Mouse (Mus musculus) macrophage (primary cell): ENCODE measurements around the gene Dnm3. TPM values are rescaled to one million over a fixed set of nuclear protein-coding genes. Genes with fewer than 3 reads are reported as not detected.

Experiments used
- H3K27ac ChIP-seq: fragments of 350-480 bp; formaldehyde crosslinking; 2 replicates; pipeline ENCODE4 v1.9.0; 2021
- H3K36me3 ChIP-seq: fragments of 350-480 bp; formaldehyde crosslinking; 2 replicates; pipeline ENCODE4 v1.9.0; 2021; ENCODE audit errors: inconsistent target
- H3K4me3 ChIP-seq: fragments of 350-480 bp; formaldehyde crosslinking; 2 replicates; pipeline ENCODE4 v1.9.0; 2021; ENCODE audit errors: inconsistent target
- H3K79me2 ChIP-seq: fragments of 350-480 bp; formaldehyde crosslinking; 2 replicates; pipeline ENCODE4 v1.9.0; 2021; ENCODE audit errors: inconsistent target
- WGBS: methylation state at CpG from one replicate; pipeline ENCODE4 v1.1.7; 2026; ENCODE audit warnings: inconsistent platforms; ENCODE audit not compliant: missing documents; 5-methylcytosine and 5-hydroxymethylcytosine counted together
- polyA plus RNA-seq: library from polyadenylated mRNA; stranded (reverse); fragments of 250-400 nt; gene quantifications from 3 replicates; pipeline ENCODE4 v1.2.4, GENCODE M21; 2018; ENCODE audit warnings: inconsistent platforms

Gene Dnm3
- polyA plus RNA-seq, 1 experiment from 2014 or later, result not detected

DNA sequence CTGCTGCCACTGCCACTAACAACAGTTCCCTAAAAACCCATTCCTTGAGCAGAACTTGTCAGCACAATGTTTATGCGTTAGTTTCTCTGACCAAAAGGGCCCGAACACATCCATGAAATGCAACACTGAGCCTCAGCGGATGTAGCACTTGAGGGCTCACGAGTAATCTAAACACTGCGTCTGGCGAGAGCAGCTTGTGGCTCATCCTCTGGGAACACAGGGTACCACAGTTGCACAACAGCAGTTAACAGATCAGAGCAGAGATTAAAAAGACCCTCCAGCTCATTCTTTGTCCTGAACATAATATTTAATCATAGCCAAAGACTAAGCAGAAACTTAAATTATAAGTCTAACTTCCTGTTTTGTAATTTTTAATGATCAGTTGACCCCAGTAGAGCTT, 305.0 kb downstream of the Dnm3 start:
- no peak overlapping the region for H3K27ac ChIP-seq
- H3K4me3 ChIP-seq, result no peak overlapping the region
- H3K36me3 ChIP-seq, result no peaks in the 10 kb centered on the region
- H3K79me2 ChIP-seq, result no peaks in the 10 kb centered on the region
- 91% methylated on average over 6 of the region's 6 CpGs for WGBS

GRCm38 (mm10) chr1:162163687-162164484, 313.9 kb downstream of the Dnm3 start:
- no peaks in the 10 kb centered on the region for H3K79me2 ChIP-seq
- H3K36me3 ChIP-seq, result no peaks in the 10 kb centered on the region
- 100% methylated on average over 7 of the region's 7 CpGs for WGBS
- H3K4me3 ChIP-seq, result no peak overlapping the region
- H3K27ac ChIP-seq, result no peak overlapping the region

DNA sequence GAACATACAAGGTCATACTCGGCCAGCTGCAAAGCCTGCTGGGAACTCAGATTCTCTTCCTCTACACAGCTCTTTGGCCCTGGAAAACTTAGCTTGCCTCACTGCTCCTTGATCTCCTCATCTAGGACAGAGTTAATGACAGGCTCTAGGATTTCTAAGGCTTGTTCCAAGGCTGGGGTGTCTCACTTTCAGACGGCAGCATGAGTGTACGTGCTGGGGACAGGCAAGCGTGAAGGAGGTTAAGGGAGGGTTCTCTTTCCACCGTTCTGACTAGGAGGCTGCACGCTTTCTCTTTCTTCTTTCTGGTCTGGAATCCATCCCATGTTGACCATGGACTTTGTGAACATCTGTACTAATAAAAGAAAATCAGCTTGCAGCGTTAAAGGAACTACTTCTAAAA, 315.2 kb downstream of the Dnm3 start:
- Histone ChIP-seq H3K36me3 (no peaks in the 10 kb centered on the region), H3K79me2 (no peaks in the 10 kb centered on the region), H3K27ac (no peak overlapping the region), H3K4me3 (no peak overlapping the region)
- 53% methylated on average over 7 of the region's 7 CpGs for WGBS

DNA sequence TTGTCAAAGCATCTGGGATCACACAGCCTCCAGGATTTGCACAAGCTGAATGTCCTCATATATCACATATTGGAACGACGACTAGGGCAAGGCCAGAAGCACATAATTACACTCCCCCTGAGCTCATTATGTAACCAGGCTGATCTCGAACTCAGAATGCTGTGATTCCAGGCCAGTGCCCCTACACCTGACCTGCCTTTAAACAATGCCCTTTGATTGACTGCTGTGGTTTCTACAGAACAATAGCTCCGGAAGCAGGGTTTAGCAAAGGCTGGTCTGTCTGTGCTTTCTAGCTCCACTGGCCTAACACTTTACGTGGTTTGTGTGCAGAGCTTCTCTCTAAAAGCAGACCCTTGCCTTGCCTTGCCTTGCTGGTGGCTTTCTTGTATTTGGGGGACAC, 315.6 kb downstream of the Dnm3 start:
- Histone ChIP-seq H3K27ac (no peak overlapping the region), H3K36me3 (no peaks in the 10 kb centered on the region), H3K79me2 (no peaks in the 10 kb centered on the region), H3K4me3 (no peak overlapping the region)
- 44% methylated on average over 5 of the region's 5 CpGs for WGBS

DNA sequence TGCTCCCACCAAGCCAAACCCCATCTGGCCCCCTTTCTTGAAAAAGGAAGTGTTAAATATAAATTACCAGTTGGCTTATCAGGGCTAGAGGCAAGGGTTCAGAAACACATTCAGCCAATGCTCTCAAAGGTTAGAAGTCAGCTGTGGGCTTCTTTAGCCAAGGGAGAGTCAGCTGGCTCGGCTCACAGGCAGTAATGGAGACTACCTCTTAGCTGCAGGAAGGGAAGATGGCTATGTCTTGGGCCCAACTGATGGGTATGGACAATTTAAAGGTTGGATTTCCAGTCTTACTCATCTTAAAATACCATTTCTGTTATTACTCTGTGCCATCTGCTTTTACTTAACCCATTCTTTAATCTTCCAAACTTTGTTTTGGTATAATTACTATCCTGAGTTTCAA, 317.1 kb downstream of the Dnm3 start:
- H3K27ac ChIP-seq, result no peak overlapping the region
- no peak overlapping the region for H3K4me3 ChIP-seq
- H3K36me3 ChIP-seq, result no peaks in the 10 kb centered on the region
- WGBS, result 75% methylated on average over 1 of the region's 1 CpGs
- no peaks in the 10 kb centered on the region for H3K79me2 ChIP-seq

DNA sequence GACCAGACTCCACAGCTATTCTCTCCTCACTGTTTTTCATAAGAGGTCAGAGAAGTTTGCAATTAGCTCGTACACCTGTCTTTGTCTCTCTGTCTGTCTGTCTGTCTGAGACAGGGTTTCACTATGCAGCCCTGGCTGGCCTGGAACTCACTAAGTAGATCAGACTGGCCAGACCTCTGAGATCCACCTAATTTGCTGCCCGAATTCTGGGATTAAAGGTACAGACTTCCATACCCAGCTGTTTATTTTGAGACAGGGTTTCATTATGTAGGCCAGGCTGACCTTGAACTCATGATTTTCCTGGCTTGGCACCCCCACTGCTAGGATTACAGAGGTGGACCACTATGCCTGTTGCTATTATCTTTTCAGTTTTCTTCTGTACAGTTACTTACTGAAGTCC, 319.3 kb downstream of the Dnm3 start:
- Histone ChIP-seq H3K4me3 (no peak overlapping the region), H3K27ac (no peak overlapping the region), H3K79me2 (no peaks in the 10 kb centered on the region), H3K36me3 (no peaks in the 10 kb centered on the region)
- 100% methylated on average over 2 of the region's 2 CpGs for WGBS

- 91% methylated on average over 5 of the region's 5 CpGs for WGBS
- no peak overlapping the region for H3K4me3 ChIP-seq
- H3K36me3 ChIP-seq, result no peaks in the 10 kb centered on the region
Observed at GRCm38 (mm10) chr1:162157659-162158058, 320.2 kb downstream of the Dnm3 start.

GRCm38 (mm10) chr1:162156873-162157272, 321.0 kb downstream of the Dnm3 start:
- Histone ChIP-seq H3K27ac (no peak overlapping the region), H3K36me3 (no peaks in the 10 kb centered on the region), H3K79me2 (no peaks in the 10 kb centered on the region), H3K4me3 (no peak overlapping the region)
- 98% methylated on average over 5 of the region's 5 CpGs for WGBS

More at GRCm38 (mm10) chr1:162157659-162158058, 320.2 kb downstream of the Dnm3 start:
- no peaks in the 10 kb centered on the region for H3K79me2 ChIP-seq
- no peak overlapping the region for H3K27ac ChIP-seq

DNA sequence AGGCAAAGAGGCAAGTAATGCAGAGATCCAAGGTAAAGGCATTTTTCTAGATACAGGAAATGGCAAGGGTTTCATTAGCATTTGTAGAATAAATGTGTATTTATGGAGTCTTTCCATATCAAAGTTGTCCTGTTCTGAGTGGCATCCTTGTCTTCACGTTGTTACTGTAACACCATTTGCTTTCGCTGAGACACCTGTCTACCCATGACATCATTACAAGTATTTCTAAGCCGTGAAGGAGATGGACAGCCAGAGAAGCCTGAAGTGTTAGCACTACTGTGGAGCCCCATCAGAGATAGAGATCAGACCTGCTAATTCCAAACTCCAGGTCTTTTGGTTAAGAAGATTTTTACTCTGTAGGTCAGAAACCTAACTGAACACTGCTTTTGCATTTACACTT, 322.3 kb downstream of the Dnm3 start:
- no peak overlapping the region for H3K27ac ChIP-seq
- H3K79me2 ChIP-seq, result no peaks in the 10 kb centered on the region
- no peak overlapping the region for H3K4me3 ChIP-seq
- WGBS, result 81% methylated on average over 3 of the region's 3 CpGs
- no peaks in the 10 kb centered on the region for H3K36me3 ChIP-seq

DNA sequence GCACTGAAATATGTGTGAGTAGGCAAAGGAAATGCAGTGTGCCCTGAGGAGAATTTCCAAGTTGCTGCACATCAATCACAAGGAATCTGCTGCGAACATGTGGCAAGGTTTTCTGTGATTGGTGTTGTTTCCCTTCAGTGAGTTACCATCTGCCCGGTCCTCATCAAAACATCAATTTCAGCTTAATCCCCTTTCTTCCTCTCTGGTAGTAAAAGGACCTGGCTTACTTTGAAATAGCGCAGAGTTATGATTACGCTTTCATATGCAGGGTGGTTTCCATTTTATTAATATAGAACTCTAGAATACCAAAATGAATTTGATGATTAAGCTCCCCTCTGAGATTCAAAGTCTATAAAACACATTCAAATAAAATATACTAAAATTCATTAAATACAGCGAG, 324.7 kb downstream of the Dnm3 start:
- WGBS, result 93% methylated on average over 5 of the region's 5 CpGs
- no peak overlapping the region for H3K27ac ChIP-seq
- H3K36me3 ChIP-seq, result no peaks in the 10 kb centered on the region
- H3K4me3 ChIP-seq, result no peak overlapping the region
- H3K79me2 ChIP-seq, result no peaks in the 10 kb centered on the region

DNA sequence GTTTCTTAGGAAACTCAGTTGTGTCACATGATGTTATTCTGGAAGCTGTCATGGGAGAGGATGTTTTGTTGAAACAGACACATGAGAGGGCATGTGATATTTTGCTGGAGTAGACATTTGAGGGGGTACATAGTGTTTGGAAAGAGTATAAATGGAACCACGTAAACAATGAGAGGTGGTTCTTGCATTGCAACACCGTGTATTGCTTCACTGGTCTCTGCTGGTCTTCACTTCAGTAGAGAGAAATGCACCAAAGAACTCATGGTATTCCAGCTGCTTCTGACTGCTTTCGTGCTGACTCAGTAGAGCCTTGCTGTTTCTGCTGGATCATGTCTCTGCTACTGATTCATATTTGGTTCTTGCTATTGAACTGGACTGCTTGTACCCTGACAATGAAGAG, 328.1 kb downstream of the Dnm3 start:
- Histone ChIP-seq H3K27ac (peak overlapping the region; percentile 14; the same call in 1 of the 2 replicates), H3K36me3 (no peaks in the 10 kb centered on the region), H3K79me2 (no peaks in the 10 kb centered on the region), H3K4me3 (no peak overlapping the region)
- 48% methylated on average over 3 of the region's 3 CpGs for WGBS

GRCm38 (mm10) chr1:162147554-162147953, 330.3 kb downstream of the Dnm3 start:
- Histone ChIP-seq H3K36me3 (no peaks in the 10 kb centered on the region), H3K79me2 (no peaks in the 10 kb centered on the region), H3K4me3 (no peak overlapping the region), H3K27ac (no peak overlapping the region)
- WGBS, result 69% methylated on average over 3 of the region's 3 CpGs

GRCm38 (mm10) chr1:162145748-162146147, 332.1 kb downstream of the Dnm3 start:
- Histone ChIP-seq H3K27ac (no peak overlapping the region), H3K79me2 (no peaks in the 10 kb centered on the region), H3K36me3 (no peaks in the 10 kb centered on the region), H3K4me3 (no peak overlapping the region)
- WGBS, result 35% methylated on average over 5 of the region's 6 CpGs

DNA sequence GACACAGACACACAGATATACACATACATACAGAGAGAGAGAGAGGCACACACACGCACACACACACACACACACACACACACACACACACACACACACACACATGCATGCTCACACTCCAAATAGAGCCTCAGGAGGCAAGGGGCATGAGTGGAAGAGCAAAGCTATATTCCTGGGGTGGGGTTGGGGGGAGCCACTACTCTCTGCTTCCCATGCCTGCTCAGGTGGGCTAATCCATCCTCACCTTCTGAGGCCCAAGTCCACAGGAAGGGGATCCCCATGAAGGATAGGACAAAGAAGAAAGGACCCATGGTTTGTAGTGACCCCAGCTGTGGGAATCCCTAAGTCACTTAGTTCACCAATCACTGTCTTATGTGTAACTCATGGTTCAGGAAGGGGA, 332.8 kb downstream of the Dnm3 start:
- H3K4me3 ChIP-seq, result no peak overlapping the region
- H3K36me3 ChIP-seq, result no peaks in the 10 kb centered on the region
- H3K79me2 ChIP-seq, result no peaks in the 10 kb centered on the region
- WGBS, result no CpG with 5 or more reads among the region's 1 CpGs
- no peak overlapping the region for H3K27ac ChIP-seq

- WGBS, result 92% methylated on average over 6 of the region's 6 CpGs
- H3K27ac ChIP-seq, result no peak overlapping the region
- no peaks in the 10 kb centered on the region for H3K79me2 ChIP-seq
- no peak overlapping the region for H3K4me3 ChIP-seq
- H3K36me3 ChIP-seq, result no peaks in the 10 kb centered on the region
Observed at GRCm38 (mm10) chr1:162143974-162144912, 333.6 kb downstream of the Dnm3 start.
